Mouse (Mus musculus) splenic B cell, adult 2 months (primary cell): ENCODE measurements around the gene Dkkl1.

Experiments used
- DNase-seq: peaks from one replicate; pipeline ENCODE4 v3.0.0-alpha.2; 2011; ENCODE audit warnings: low read depth, low spot score
- H3K27me3 ChIP-seq: 2 replicates; pipeline ENCODE4 v1.6.1; 2012; ENCODE audit warnings: mild to moderate bottlenecking, low read length, moderate library complexity, mixed read lengths; ENCODE audit not compliant: control insufficient read depth, poor library complexity, insufficient read depth, severe bottlenecking
- H3K36me3 ChIP-seq: 2 replicates; pipeline ENCODE4 v1.6.1; 2012; ENCODE audit warnings: mild to moderate bottlenecking, low read length, moderate library complexity, mixed read lengths; ENCODE audit not compliant: control insufficient read depth, poor library complexity, insufficient read depth, severe bottlenecking

Gene Dkkl1

GRCm38 (mm10) chr7:45158991-45159390 lies 53.0 kb downstream of the Dkkl1 start:
- H3K36me3 ChIP-seq = no peaks in the 10 kb centered on the region; the same call in 1 of the 2 replicates
- no peaks in the 10 kb centered on the region for H3K27me3 ChIP-seq
- DNase-seq = no peak
